Mouse (Mus musculus) heart, postnatal 0 days (tissue): ENCODE results near the gene Gps1. TPM values are rescaled to one million over a fixed set of nuclear protein-coding genes. Genes with fewer than 3 reads are reported as not detected.
A peak's percentile ranks its signal among the peaks of the same experiment; 100 is the strongest.

Experiments
- ATAC-seq: fragments of 200-750 bp; cut with Nextera tagmentation; 2 replicates; pipeline ENCODE4 v1.8.0; 2017; ENCODE audit warnings: low read depth, moderate number of reproducible peaks, moderate library complexity; ENCODE audit not compliant: insufficient read depth
- DNase-seq: peaks from one replicate; pipeline ENCODE4 v3.0.0-alpha.2; 2016; ENCODE audit warnings: low spot score
- H3K27ac ChIP-seq: fragments of 300-500 bp; sonication (generic); 2 replicates; pipeline ENCODE4 v1.5.1; 2014; ENCODE audit warnings: low read depth, mild to moderate bottlenecking
- H3K27me3 ChIP-seq: fragments of 300-500 bp; sonication (generic); 2 replicates; pipeline ENCODE4 v1.6.1; 2014; ENCODE audit warnings: low read length, mixed read lengths; ENCODE audit not compliant: control insufficient read depth, insufficient read depth
- H3K36me3 ChIP-seq: fragments of 300-500 bp; sonication (generic); replicated peaks from 2 replicates; pipeline ENCODE4 v1.6.1; 2014; ENCODE audit warnings: low read length, mixed read lengths; ENCODE audit not compliant: control insufficient read depth, insufficient read depth
- H3K4me1 ChIP-seq: fragments of 300-500 bp; sonication (generic); 2 replicates; pipeline ENCODE4 v1.6.1; 2014; ENCODE audit warnings: antibody characterized with exemption; ENCODE audit not compliant: control insufficient read depth, insufficient read depth
- H3K4me2 ChIP-seq: fragments of 300-500 bp; sonication (generic); 2 replicates; pipeline ENCODE4 v1.6.1; 2014; ENCODE audit warnings: low read depth, mild to moderate bottlenecking, low read length, moderate library complexity
- H3K4me3 ChIP-seq: fragments of 300-500 bp; sonication (generic); 2 replicates; pipeline ENCODE4 v1.5.1; 2014; ENCODE audit warnings: low read depth, low read length
- H3K9ac ChIP-seq: fragments of 300-500 bp; sonication (generic); replicated peaks from 2 replicates; pipeline ENCODE4 v1.6.1; 2014; ENCODE audit warnings: low read depth, low read length, mixed read lengths
- H3K9me3 ChIP-seq: fragments of 300-500 bp; sonication (generic); replicated peaks from 2 replicates; pipeline ENCODE4 v1.6.1; 2016; ENCODE audit warnings: low read length; ENCODE audit not compliant: control insufficient read depth
- CTCF ChIP-seq: IDR thresholded peaks from 2 replicates; pipeline ENCODE4 v1.5.1; 2016; ENCODE audit warnings: antibody characterized with exemption, control low read depth, low read depth
- EP300 ChIP-seq: IDR thresholded peaks from 2 replicates; pipeline ENCODE4 v1.6.1; 2016; ENCODE audit warnings: antibody characterized with exemption, low read depth
- WGBS: fragments of 180-500 bp; shearing (Covaris S2); extraction: QIAGEN DNeasy Blood & Tissue Kit; methylation state at CpG from one replicate; pipeline ENCODE4 v1.1.7; 2014; 5-methylcytosine and 5-hydroxymethylcytosine counted together
- polyA plus RNA-seq: library from polyadenylated mRNA; unstranded; fragments of >200 nt; fragmentation: Nextera tagmentation; extraction: Ambion mirVana; gene quantifications from 2 replicates; pipeline ENCODE4 v1.2.1, GENCODE M21; 2015
- total RNA-seq: library from RNA; depleted of rRNA; stranded (reverse); fragments of >200 nt; gene quantifications from 2 replicates; pipeline ENCODE4 v1.2.3, GENCODE M21; 2014; ENCODE audit warnings: low replicate concordance

Gene Gps1
- total and polyA plus RNA-seq, 2 experiments from 2014 or later, result 94.2 to 125 TPM

DNA sequence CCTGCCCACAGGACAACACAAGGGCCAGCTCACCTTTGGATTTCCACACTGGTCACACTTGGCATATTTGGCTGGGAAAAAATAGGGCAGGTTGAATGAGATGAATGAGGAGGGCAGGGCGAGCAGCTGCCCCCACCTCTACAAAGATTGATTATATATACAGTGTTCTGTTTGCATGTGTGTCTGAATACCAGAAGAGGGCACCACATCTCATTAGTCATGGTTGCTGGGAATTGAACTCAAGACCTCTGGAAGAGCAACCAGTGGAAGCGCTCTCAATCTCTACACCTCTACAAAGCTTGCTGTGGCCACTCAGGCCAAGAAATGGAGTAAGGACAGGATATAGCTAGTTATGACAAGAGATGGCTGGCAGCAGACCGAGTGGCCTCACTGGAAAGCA, 5.7 kb downstream of the Gps1 start:
- no peak for ATAC-seq
- H3K36me3 ChIP-seq, result peaks cover 67% of the 10 kb centered on the region

DNA sequence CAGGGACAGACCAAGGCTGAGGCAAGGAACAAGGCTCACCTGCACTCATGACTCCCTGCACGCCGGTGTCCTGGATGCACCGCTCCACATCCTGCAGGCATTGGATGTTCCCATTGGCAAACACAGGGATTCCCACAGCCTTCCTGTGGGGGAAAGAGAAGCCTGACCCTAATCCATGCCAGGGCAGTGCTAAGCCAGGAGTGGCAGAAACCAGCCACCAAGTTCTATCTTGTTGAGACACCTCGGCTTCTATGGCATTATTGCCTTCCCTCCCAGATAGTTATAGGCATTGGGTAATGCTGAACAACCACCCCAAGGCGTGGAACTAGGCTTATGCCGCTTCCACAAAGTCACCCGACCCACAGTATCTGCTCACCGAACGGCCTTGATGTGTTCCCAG, 8.6 kb downstream of the Gps1 start:
- 95% methylated on average over 9 of the region's 9 CpGs for WGBS
- Histone ChIP-seq H3K9me3 (no peaks in the 10 kb centered on the region), H3K4me3 (no peak overlapping the region), H3K36me3 (peaks cover 56% of the 10 kb centered on the region), H3K4me1 (peaks cover 7% of the 10 kb centered on the region; the same call in 1 of the 2 replicates), H3K4me2 (no peak overlapping the region), H3K27me3 (no peaks in the 10 kb centered on the region), H3K9ac (no peak overlapping the region), H3K27ac (no peak overlapping the region)
- DNase-seq (no peak), ATAC-seq (no peak)
- TF ChIP-seq EP300 (no peak), CTCF (no peak)

More for the DNA sequence above, 5.7 kb downstream of the Gps1 start:
- no peak overlapping the region for H3K4me2 ChIP-seq
- no peak overlapping the region for H3K9ac ChIP-seq
- DNase-seq, result no peak
- peaks cover 7% of the 10 kb centered on the region for H3K4me1 ChIP-seq
- H3K4me3 ChIP-seq, result no peak overlapping the region
- H3K9me3 ChIP-seq, result no peaks in the 10 kb centered on the region
- H3K27me3 ChIP-seq, result no peaks in the 10 kb centered on the region
- no peak for TF ChIP-seq EP300
- TF ChIP-seq CTCF, result no peak
- 84% methylated on average over 3 of the region's 3 CpGs for WGBS
- no peak overlapping the region for H3K27ac ChIP-seq

DNA sequence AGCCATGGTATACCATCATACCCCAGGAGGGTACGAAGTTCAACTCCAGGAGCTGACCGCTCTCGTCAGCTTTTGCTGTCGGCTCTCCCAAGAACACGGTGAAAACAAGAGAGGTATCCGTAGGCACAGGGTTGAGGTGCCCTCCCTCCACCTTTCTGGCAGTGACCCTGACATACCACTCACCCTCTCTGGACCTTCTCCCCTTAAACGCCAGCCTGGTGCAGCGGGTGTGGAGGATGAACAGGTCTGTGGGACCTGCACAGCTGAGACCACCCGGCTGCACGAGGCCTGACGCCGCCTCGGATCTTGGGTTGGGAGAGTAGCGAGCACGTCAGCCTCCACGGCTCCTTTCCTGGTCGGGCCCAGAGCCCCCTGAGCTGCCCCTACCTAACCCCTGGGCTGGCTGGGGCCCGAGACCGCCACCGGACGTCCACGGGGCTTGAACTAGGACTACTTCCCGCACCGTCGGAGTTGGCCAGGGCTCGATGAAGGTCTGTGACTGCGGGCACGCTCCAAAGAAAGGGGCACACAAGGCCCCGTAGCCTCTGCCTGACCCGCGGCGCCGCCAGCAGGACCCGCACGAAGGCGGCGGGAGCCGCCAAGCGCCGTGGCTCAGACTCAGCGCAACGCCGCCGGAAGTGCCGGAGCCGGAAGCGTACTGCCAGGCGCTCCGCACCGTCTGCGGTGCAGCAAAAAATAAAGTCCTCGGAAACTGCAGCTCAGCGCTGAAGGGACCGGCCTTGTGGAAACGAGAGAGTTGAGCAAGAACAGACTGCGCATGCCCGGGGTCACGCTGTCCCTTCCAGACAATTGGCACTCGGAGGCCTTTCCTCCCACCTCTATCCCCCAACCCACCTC, 11.9 kb downstream of the Gps1 start, which contains the start of gene Dus1l:
TSS of gene Dus1l (minus strand) at position 648 of the 858 bp plus-strand sequence.
- peak within 1 kb of the TSS; percentile 94 for H3K4me3 ChIP-seq
- TF ChIP-seq EP300 (peak; percentile 57; the same call in 1 of the 2 replicates), CTCF (no peak)
- peaks cover 7% of the 10 kb centered on the region; the same call in 1 of the 2 replicates for H3K4me1 ChIP-seq
- peak within 1 kb of the TSS; percentile 94 for H3K9ac ChIP-seq
- H3K36me3 ChIP-seq, result peaks cover 26% of the 10 kb centered on the region
- H3K4me2 ChIP-seq, result peak within 1 kb of the TSS; percentile 94
- DNase-seq (peak; percentile 93), ATAC-seq (peak; percentile 88)
- WGBS, result under 1% methylated on average over 59 of the region's 59 CpGs
- peak within 1 kb of the TSS; percentile 85 for H3K27ac ChIP-seq
- H3K27me3 ChIP-seq, result no peaks in the 10 kb centered on the region
- no peaks in the 10 kb centered on the region for H3K9me3 ChIP-seq

DNA sequence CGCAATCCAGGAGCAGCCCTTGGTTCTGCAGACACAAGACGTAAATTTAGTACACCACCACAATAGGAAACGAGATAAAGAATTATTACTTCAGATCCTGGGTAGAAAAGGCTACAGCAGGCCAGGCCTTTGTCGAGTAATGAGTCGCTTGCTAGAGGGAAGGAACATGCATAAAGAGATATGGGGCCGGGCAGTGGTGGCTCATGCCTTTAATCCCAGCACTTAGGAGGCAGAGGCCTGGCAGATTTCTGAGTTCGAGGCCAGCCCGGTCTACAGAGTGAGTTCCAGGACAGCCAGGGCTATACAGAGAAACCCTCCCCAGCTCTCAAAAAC, 12.5 kb downstream of the Gps1 start:
- Histone ChIP-seq H3K9me3 (no peaks in the 10 kb centered on the region), H3K9ac (peak overlapping the region; percentile 94; the same call in 1 of the 2 replicates), H3K27me3 (no peaks in the 10 kb centered on the region), H3K27ac (peak overlapping the region; percentile 85), H3K36me3 (peaks cover 20% of the 10 kb centered on the region), H3K4me2 (no peak overlapping the region; the same call in 1 of the 2 replicates), H3K4me3 (peak overlapping the region; percentile 94), H3K4me1 (peaks cover 7% of the 10 kb centered on the region; the same call in 1 of the 2 replicates)
- TF ChIP-seq EP300, result no peak
- no peak for TF ChIP-seq CTCF
- ATAC-seq (peak; percentile 5; the same call in 1 of the 2 replicates), DNase-seq (no peak)
- whole genome bisulfite sequencing, result 12% methylated on average over 8 of the region's 8 CpGs

DNA sequence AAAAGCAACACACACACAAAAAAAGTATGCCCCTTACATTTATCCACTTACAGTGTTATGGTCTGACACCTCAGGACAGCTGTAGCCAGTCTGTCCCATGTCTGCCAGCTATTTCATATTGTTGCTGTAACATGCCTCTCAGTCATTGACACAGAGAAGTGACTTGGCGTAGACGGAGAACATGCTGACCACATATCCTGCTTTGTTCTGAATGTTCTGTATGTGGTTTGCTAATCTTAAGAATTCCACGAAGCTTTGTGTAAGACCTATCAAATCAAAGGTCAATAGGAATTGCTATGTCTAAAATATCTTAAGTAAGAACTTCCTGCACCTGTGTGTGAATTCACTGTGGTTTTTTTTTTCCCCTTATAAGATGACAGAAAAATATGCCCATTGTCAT, 14.2 kb downstream of the Gps1 start:
- no peak overlapping the region for H3K9ac ChIP-seq
- DNase-seq (no peak), ATAC-seq (no peak)
- H3K27me3 ChIP-seq, result no peaks in the 10 kb centered on the region
- TF ChIP-seq EP300, result no peak
- TF ChIP-seq CTCF, result no peak
- no peaks in the 10 kb centered on the region for H3K9me3 ChIP-seq
- no peak overlapping the region for H3K27ac ChIP-seq
- peaks cover 7% of the 10 kb centered on the region; the same call in 1 of the 2 replicates for H3K4me1 ChIP-seq
- no peak overlapping the region for H3K4me2 ChIP-seq
- H3K4me3 ChIP-seq, result no peak overlapping the region
- WGBS, result 66% methylated on average over 3 of the region's 3 CpGs
- peaks cover 6% of the 10 kb centered on the region for H3K36me3 ChIP-seq
